Mouse (Mus musculus) olfactory bulb, adult 2 months (tissue): ENCODE results near the gene Hbb-bh1.

Source experiments
- CTCF ChIP-seq: fragments of 200-500 bp; IDR thresholded peaks from 2 replicates; pipeline ENCODE4 v1.5.1; 2012; ENCODE audit warnings: low read depth, mild to moderate bottlenecking, low read length, moderate library complexity; ENCODE audit not compliant: insufficient read depth
- POLR2A ChIP-seq: fragments of 200-500 bp; IDR thresholded peaks from 2 replicates; pipeline ENCODE4 v1.6.1; 2012; ENCODE audit warnings: mild to moderate bottlenecking, low read depth, low read length, moderate library complexity; ENCODE audit not compliant: insufficient read depth

GRCm38 (mm10) chr7:103809801-103810155 is 33.2 kb downstream of the Hbb-bh1 start:
- TF ChIP-seq POLR2A (no peak), CTCF (no peak)
